In the genomic region with DNA sequence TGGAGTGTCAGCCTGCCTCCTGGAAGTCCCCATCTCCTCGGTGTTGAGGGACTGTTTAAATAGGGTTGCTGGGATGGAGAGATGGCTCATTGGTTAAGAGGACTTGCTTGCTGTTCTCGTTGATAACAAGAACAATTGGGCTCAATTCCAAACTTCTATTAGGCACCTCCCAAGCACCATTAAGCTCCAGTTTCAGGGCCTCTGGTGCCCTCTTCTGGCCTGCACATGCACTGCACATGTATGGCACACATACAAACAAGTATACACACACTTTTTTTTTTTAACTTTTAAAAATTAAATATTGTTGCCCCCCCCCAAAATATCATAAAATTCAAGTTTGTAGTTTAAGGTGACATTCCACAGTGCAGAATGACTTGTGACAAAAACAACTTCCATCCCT, we compare ENCODE assay signal across 16 mouse cellular contexts.
A peak's percentile ranks its signal among the peaks of the same experiment; 100 is the strongest.
DNase-seq lines count a peak whose midpoint lies in the region; ATAC-seq and TF ChIP-seq lines count a peak whose summit lies in the region.
"Had no signal": no experiment of that assay in that cellular context is flagged by ENCODE, and none has a peak within 500 bp of the region (broad histone marks: within the 10 kb centered on the region; RNA-seq: fewer than 3 reads in every experiment).

No protein-coding gene starts in this region.

- H3K4me3 ChIP-seq in forebrain, embryonic 14.5 days (ENCODE audit: low read depth, low read length): no peak overlapping the region
- H3K4me3 ChIP-seq in forebrain, embryonic 11.5 days (ENCODE audit: low read depth, low read length): no peak overlapping the region
- no peak overlapping the region for H3K4me3 ChIP-seq in left cerebral cortex, adult 2 months
- H3K4me3 ChIP-seq: heart, embryonic 12.5 days; kidney, embryonic 15.5 days; neural tube, embryonic 15.5 days had no signal

- 56% methylated on average over 2 of the region's 2 CpGs for WGBS in forebrain, embryonic 14.5 days
- WGBS in forebrain, embryonic 11.5 days: 74% methylated on average over 2 of the region's 2 CpGs

- intact Hi-C loops in left cerebral cortex, adult 2 months (cut with DNase I): loop anchor here (10.0 kb wide), 1 partner anchor 553 kb away; no protein-coding TSS in a partner anchor

- no peak for ATAC-seq in forebrain, embryonic 14.5 days
- no peak for ATAC-seq in forebrain, embryonic 11.5 days (replicated peaks; ENCODE audit: low FRiP score)

- H3K27ac ChIP-seq in forebrain, embryonic 14.5 days (ENCODE audit: low read depth, low read length): no peak overlapping the region
- H3K27ac ChIP-seq in forebrain, embryonic 11.5 days (ENCODE audit: low read depth, low read length): no peak overlapping the region
- H3K27ac ChIP-seq in left cerebral cortex, adult 2 months: no peak overlapping the region
- H3K27ac ChIP-seq: kidney, embryonic 15.5 days; neural tube, embryonic 15.5 days had no signal

- no peaks in the 10 kb centered on the region for H3K4me1 ChIP-seq in forebrain, embryonic 14.5 days (ENCODE audit: control insufficient read depth, insufficient read depth, low read length)
- 0 out of 2 replicates have a peak, but pooled peaks cover 2% of the 10 kb centered on the region for H3K4me1 ChIP-seq in forebrain, embryonic 11.5 days (replicated peaks; ENCODE audit: control insufficient read depth, insufficient read depth, low read length)
- H3K4me1 ChIP-seq: heart, embryonic 12.5 days; neural tube, embryonic 15.5 days had no signal

- peak; percentile 35 for DNase-seq in forebrain, embryonic 14.5 days (ENCODE audit: low spot score)
- no peak for DNase-seq in forebrain, embryonic 11.5 days (ENCODE audit: low spot score)
- no peak for DNase-seq in left cerebral cortex, adult 2 months (ENCODE audit: extremely low spot score in 1 of 2, low spot score in 2 of 2)
- DNase-seq in left cerebral cortex, adult 18-20 months (ENCODE audit: low spot score in 2 of 2): no peak
- DNase-seq in 3T3-L1 (ENCODE audit: low read depth, low spot score): peak; percentile 12
- DNase-seq in ZHBTc4 (ENCODE audit: low read depth, low spot score): peak; percentile 77
- DNase-seq in left cerebral cortex, adult 11 months (ENCODE audit: low spot score): no peak
- DNase-seq in thymus, postnatal 10 days (ENCODE audit: low spot score in 2 of 2): no peak
- DNase-seq: adrenal gland, postnatal 25 days; cerebellum, postnatal 10 days; gastrocnemius, postnatal 36 days; heart, postnatal 36 days; thymus, postnatal 14 days had no signal

- H3K36me3 ChIP-seq in forebrain, embryonic 14.5 days (ENCODE audit: control insufficient read depth, insufficient read depth, low read length): no peaks in the 10 kb centered on the region
- H3K36me3 ChIP-seq in forebrain, embryonic 11.5 days (ENCODE audit: control insufficient read depth, insufficient read depth, low read length): no peaks in the 10 kb centered on the region
- H3K36me3 ChIP-seq: heart, embryonic 12.5 days; kidney, embryonic 15.5 days; neural tube, embryonic 15.5 days had no signal

- no peaks in the 10 kb centered on the region for H3K27me3 ChIP-seq in forebrain, embryonic 14.5 days (replicated peaks; ENCODE audit: control insufficient read depth, insufficient read depth, low read length)
- H3K27me3 ChIP-seq in forebrain, embryonic 11.5 days (ENCODE audit: control insufficient read depth, insufficient read depth, low read length): no peaks in the 10 kb centered on the region

- no peaks in the 10 kb centered on the region for H3K9me3 ChIP-seq in forebrain, embryonic 14.5 days (replicated peaks; ENCODE audit: control insufficient read depth, low read length)
- H3K9me3 ChIP-seq in forebrain, embryonic 11.5 days (ENCODE audit: control insufficient read depth, low read length): no peaks in the 10 kb centered on the region
- H3K9me3 ChIP-seq: heart, embryonic 12.5 days; neural tube, embryonic 15.5 days had no signal

- TF ChIP-seq CTCF in left cerebral cortex, adult 2 months (IDR thresholded peaks at IDR 0.05): peak; percentile 17; the same call in 1 of the 2 replicates

- no peak overlapping the region for H3K9ac ChIP-seq in forebrain, embryonic 14.5 days (ENCODE audit: low read length)
- no peak overlapping the region for H3K9ac ChIP-seq in forebrain, embryonic 11.5 days (ENCODE audit: low read length)
- H3K9ac ChIP-seq: heart, embryonic 12.5 days; kidney, embryonic 15.5 days; neural tube, embryonic 15.5 days had no signal

- no peak overlapping the region for H3K4me2 ChIP-seq in forebrain, embryonic 14.5 days (ENCODE audit: low read length)
- H3K4me2 ChIP-seq in forebrain, embryonic 11.5 days (ENCODE audit: low read depth, low read length, severe bottlenecking): no peak overlapping the region
- H3K4me2 ChIP-seq: heart, embryonic 12.5 days; kidney, embryonic 15.5 days; neural tube, embryonic 15.5 days had no signal

Comparison
In these comparisons a context has a peak if more than half of its experiments do, and no peak if none do; other contexts are left out.
1. DNase-seq: peak in forebrain, embryonic 14.5 days (single experiment), 3T3-L1 (single experiment) and ZHBTc4 (single experiment); none in forebrain, embryonic 11.5 days (single experiment), left cerebral cortex, adult 2 months (0 of 2), left cerebral cortex, adult 18-20 months (0 of 2), left cerebral cortex, adult 11 months (single experiment) and thymus, postnatal 10 days (0 of 2).